Comparison of ENCODE assay signal across 9 mouse cellular contexts in the genomic region with DNA sequence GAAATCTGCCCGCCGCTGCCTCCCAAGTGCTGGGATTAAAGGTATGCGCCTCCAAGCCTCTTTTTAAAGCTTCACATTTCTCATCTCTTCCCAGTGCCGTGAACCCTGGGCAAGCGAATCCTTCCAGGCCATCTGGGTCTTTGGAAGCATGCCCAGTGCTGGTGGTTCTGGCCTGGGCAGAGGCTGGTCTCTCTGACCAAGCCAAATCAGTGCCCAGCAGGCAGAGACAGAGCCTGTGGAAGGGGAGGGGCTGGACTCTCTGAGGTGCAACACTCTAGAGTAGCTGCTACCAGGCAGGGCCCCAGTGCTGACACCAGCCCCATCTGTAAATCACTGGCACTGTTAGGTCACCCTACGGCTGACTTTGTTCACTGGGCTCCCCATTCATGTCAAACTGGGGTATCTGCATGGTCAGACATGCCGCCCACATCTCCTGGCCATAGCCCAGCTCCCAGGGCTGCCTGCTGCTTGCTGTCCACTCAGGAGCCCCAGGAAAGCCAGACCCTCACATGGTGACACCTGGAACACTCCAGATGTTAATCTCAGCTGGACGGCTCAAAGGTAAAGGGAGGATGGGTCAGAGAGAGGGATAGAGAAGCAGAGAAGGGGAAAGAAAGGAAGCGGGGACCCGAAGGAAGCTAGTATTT.
DNase-seq lines count a peak whose midpoint lies in the region; ATAC-seq and TF ChIP-seq lines count a peak whose summit lies in the region.
"Had no signal": no experiment of that assay in that cellular context is flagged by ENCODE, and none has a peak within 500 bp of the region (broad histone marks: within the 10 kb centered on the region; RNA-seq: fewer than 3 reads in every experiment).

No protein-coding gene starts in this region.

- WGBS in forebrain, embryonic 13.5 days = 72% methylated on average over 10 of the region's 10 CpGs
- WGBS in forebrain, embryonic 11.5 days = 78% methylated on average over 10 of the region's 10 CpGs
- WGBS in stomach, postnatal 0 days = 64% methylated on average over 10 of the region's 10 CpGs

- H3K4me2 ChIP-seq in forebrain, embryonic 13.5 days = no peak overlapping the region
- H3K4me2 ChIP-seq in forebrain, embryonic 11.5 days (ENCODE audit: low read depth, low read length, severe bottlenecking) = no peak overlapping the region
- H3K4me2 ChIP-seq in stomach, postnatal 0 days (replicated peaks; ENCODE audit: low read depth) = no peak overlapping the region

- no peak for DNase-seq in forebrain, embryonic 11.5 days (ENCODE audit: low spot score)
- DNase-seq in right cerebral cortex, postnatal 10 days (ENCODE audit: low spot score in 2 of 2) = peak; percentile 67 to 68
- no peak for DNase-seq in right cerebral cortex, adult 2 months (ENCODE audit: low spot score in 2 of 2)
- peak; percentile 10 for DNase-seq in fibroblast of lung, adult 2 months (ENCODE audit: low read depth)
- DNase-seq in stomach, postnatal 0 days (ENCODE audit: low spot score) = peak; percentile 14
- DNase-seq in adipocyte (ENCODE audit: low spot score) = no peak
- no peak for DNase-seq in lung, postnatal 4 days
- DNase-seq: liver had no signal

- peaks cover 48% of the 10 kb centered on the region for H3K4me1 ChIP-seq in forebrain, embryonic 13.5 days
- H3K4me1 ChIP-seq in forebrain, embryonic 11.5 days (replicated peaks; ENCODE audit: control insufficient read depth, insufficient read depth, low read length) = peaks cover 13% of the 10 kb centered on the region; the same call in 1 of the 2 replicates
- no peaks in the 10 kb centered on the region for H3K4me1 ChIP-seq in stomach, postnatal 0 days (replicated peaks; ENCODE audit: control insufficient read depth, insufficient read depth)

- H3K9ac ChIP-seq in forebrain, embryonic 13.5 days = no peak overlapping the region
- no peak overlapping the region for H3K9ac ChIP-seq in forebrain, embryonic 11.5 days (ENCODE audit: low read length)
- no peak overlapping the region for H3K9ac ChIP-seq in stomach, postnatal 0 days (ENCODE audit: low read length)

- H3K9me3 ChIP-seq in forebrain, embryonic 13.5 days (replicated peaks) = no peaks in the 10 kb centered on the region
- no peaks in the 10 kb centered on the region for H3K9me3 ChIP-seq in forebrain, embryonic 11.5 days (ENCODE audit: control insufficient read depth, low read length)
- no peaks in the 10 kb centered on the region for H3K9me3 ChIP-seq in stomach, postnatal 0 days (ENCODE audit: control insufficient read depth, low read length)

- no peaks in the 10 kb centered on the region for H3K36me3 ChIP-seq in forebrain, embryonic 13.5 days (ENCODE audit: poor library complexity, severe bottlenecking)
- no peaks in the 10 kb centered on the region for H3K36me3 ChIP-seq in forebrain, embryonic 11.5 days (ENCODE audit: control insufficient read depth, insufficient read depth, low read length)
- no peaks in the 10 kb centered on the region for H3K36me3 ChIP-seq in stomach, postnatal 0 days (ENCODE audit: control insufficient read depth, insufficient read depth, low read length)

- TF ChIP-seq EP300 in stomach, postnatal 0 days (optimal IDR thresholded peaks at IDR 0.05) = no peak

- H3K4me3 ChIP-seq in forebrain, embryonic 13.5 days = no peak overlapping the region
- H3K4me3 ChIP-seq in forebrain, embryonic 11.5 days (ENCODE audit: low read depth, low read length) = no peak overlapping the region
- no peak overlapping the region for H3K4me3 ChIP-seq in stomach, postnatal 0 days (ENCODE audit: low read depth, low read length)

- ATAC-seq in forebrain, embryonic 13.5 days = 0 out of 2 replicates have a peak, but pooled peaks have one; percentile 11
- no peak for ATAC-seq in forebrain, embryonic 11.5 days (replicated peaks; ENCODE audit: low FRiP score)
- ATAC-seq in stomach, postnatal 0 days (ENCODE audit: low FRiP score, low TSS enrichment) = no peak

- H3K27me3 ChIP-seq in forebrain, embryonic 13.5 days = no peaks in the 10 kb centered on the region
- H3K27me3 ChIP-seq in forebrain, embryonic 11.5 days (ENCODE audit: control insufficient read depth, insufficient read depth, low read length) = no peaks in the 10 kb centered on the region
- no peaks in the 10 kb centered on the region for H3K27me3 ChIP-seq in stomach, postnatal 0 days (ENCODE audit: control insufficient read depth, insufficient read depth, low read length)

- H3K27ac ChIP-seq in forebrain, embryonic 13.5 days = peak overlapping the region; percentile 35; the same call in 1 of the 2 replicates
- no peak overlapping the region for H3K27ac ChIP-seq in forebrain, embryonic 11.5 days (ENCODE audit: low read depth, low read length)
- H3K27ac ChIP-seq in stomach, postnatal 0 days (replicated peaks) = no peak overlapping the region

- TF ChIP-seq CTCF in stomach, postnatal 0 days (IDR thresholded peaks at IDR 0.05; ENCODE audit: low read depth) = no peak

Comparison
In these comparisons a context has a peak if more than half of its experiments do, and no peak if none do; other contexts are left out.
1. DNase-seq: peak in right cerebral cortex, postnatal 10 days (2 of 2), fibroblast of lung, adult 2 months (single experiment) and stomach, postnatal 0 days (single experiment); none in forebrain, embryonic 11.5 days (single experiment), right cerebral cortex, adult 2 months (0 of 2), adipocyte (single experiment) and lung, postnatal 4 days (0 of 2).